Mouse (Mus musculus): ENCODE measurements around the gene Pi4k2b.

Gene Pi4k2b

GRCm38 (mm10) chr5:52776466-52777354, 35.3 kb downstream of the Pi4k2b start:
- peak; percentile 13 to 38 for DNase-seq (ENCODE audit: low spot score in 2 of 2)

- DNase-seq (ENCODE audit: low spot score in 2 of 2) = peak; percentile 79 to 86
These were observed 41.3 kb downstream of the Pi4k2b start for GRCm38 (mm10) chr5:52782523-52783250.

- peak in 1 of 2 experiments; percentile 2 for DNase-seq (ENCODE audit: low spot score in 2 of 2)
These were observed 41.9 kb downstream of the Pi4k2b start for GRCm38 (mm10) chr5:52783251-52783620.

- no peak for DNase-seq (ENCODE audit: low spot score in 2 of 2)
These were observed 42.6 kb downstream of the Pi4k2b start for GRCm38 (mm10) chr5:52783957-52784356.

- DNase-seq (ENCODE audit: low spot score in 2 of 2) = no peak
These were observed 45.4 kb downstream of the Pi4k2b start for GRCm38 (mm10) chr5:52786556-52787322.

GRCm38 (mm10) chr5:52793230-52793629, 51.9 kb downstream of the Pi4k2b start:
- no peak for DNase-seq (ENCODE audit: low spot score in 2 of 2)

GRCm38 (mm10) chr5:52794109-52794508, 52.7 kb downstream of the Pi4k2b start:
- no peak for DNase-seq (ENCODE audit: low spot score in 2 of 2)

- DNase-seq (ENCODE audit: low spot score in 2 of 2) = no peak
These were observed 58.1 kb downstream of the Pi4k2b start for GRCm38 (mm10) chr5:52799274-52799985.

GRCm38 (mm10) chr5:52805801-52806200, 64.4 kb downstream of the Pi4k2b start:
- no peak for DNase-seq (ENCODE audit: low spot score in 2 of 2)

- no peak for DNase-seq (ENCODE audit: low spot score in 2 of 2)
These were observed 65.0 kb downstream of the Pi4k2b start for GRCm38 (mm10) chr5:52806349-52806748.

- no peak for DNase-seq (ENCODE audit: low spot score in 2 of 2)
These were observed 65.7 kb downstream of the Pi4k2b start for GRCm38 (mm10) chr5:52807030-52807429.

- no peak for DNase-seq (ENCODE audit: low spot score in 2 of 2)
These were observed 69.1 kb downstream of the Pi4k2b start for GRCm38 (mm10) chr5:52810446-52810845.

GRCm38 (mm10) chr5:52811056-52811455, 69.7 kb downstream of the Pi4k2b start:
- DNase-seq (ENCODE audit: low spot score in 2 of 2) = no peak

GRCm38 (mm10) chr5:52812456-52812855, 71.1 kb downstream of the Pi4k2b start:
- DNase-seq (ENCODE audit: low spot score in 2 of 2) = no peak

GRCm38 (mm10) chr5:52813312-52813711, 71.9 kb downstream of the Pi4k2b start:
- no peak for DNase-seq (ENCODE audit: low spot score in 2 of 2)

GRCm38 (mm10) chr5:52818676-52819075, 77.3 kb downstream of the Pi4k2b start:
- no peak for DNase-seq (ENCODE audit: low spot score in 2 of 2)
